Mouse (Mus musculus) neural tube, embryonic 11.5 days (tissue): ENCODE measurements around the gene Mecom. TPM values are rescaled to one million over a fixed set of nuclear protein-coding genes. Genes with fewer than 3 reads are reported as not detected.
"Not testable (repeated sequence)": the region's sequence is repeated elsewhere in the genome, so short reads cannot be mapped to it uniquely, and the experiment has no call there.

Experiments used
- ATAC-seq: fragments of 200-750 bp; cut with Nextera tagmentation; 2 replicates; pipeline ENCODE4 v1.8.0; 2017; ENCODE audit warnings: moderate number of reproducible peaks, mild to moderate bottlenecking, moderate TSS enrichment, moderate library complexity; ENCODE audit not compliant: insufficient read depth, low FRiP score, low TSS enrichment
- DNase-seq: peaks from one replicate; pipeline ENCODE4 v3.0.0-alpha.2; 2015; ENCODE audit warnings: low spot score
- H3K27ac ChIP-seq: fragments of 300-500 bp; sonication (generic); 2 replicates; pipeline ENCODE4 v1.5.1; 2014; ENCODE audit warnings: low read depth, mild to moderate bottlenecking, low read length
- H3K27me3 ChIP-seq: fragments of 300-500 bp; sonication (generic); 2 replicates; pipeline ENCODE4 v1.6.1; 2014; ENCODE audit warnings: mild to moderate bottlenecking, low read length, mixed read lengths; ENCODE audit not compliant: control insufficient read depth, insufficient read depth
- H3K36me3 ChIP-seq: fragments of 300-500 bp; sonication (generic); 2 replicates; pipeline ENCODE4 v1.6.1; 2014; ENCODE audit warnings: mild to moderate bottlenecking, low read length, moderate library complexity, mixed read lengths; ENCODE audit not compliant: control insufficient read depth, insufficient read depth
- H3K4me1 ChIP-seq: fragments of 300-500 bp; sonication (generic); 2 replicates; pipeline ENCODE4 v1.6.1; 2014; ENCODE audit warnings: low read length, mixed read lengths; ENCODE audit not compliant: control insufficient read depth, insufficient read depth
- H3K4me2 ChIP-seq: fragments of 300-500 bp; sonication (generic); 2 replicates; pipeline ENCODE4 v1.6.1; 2014; ENCODE audit warnings: low read depth, mild to moderate bottlenecking, moderate library complexity
- H3K4me3 ChIP-seq: fragments of 300-500 bp; sonication (generic); 2 replicates; pipeline ENCODE4 v1.5.1; 2014; ENCODE audit warnings: low read depth, low read length
- H3K9ac ChIP-seq: fragments of 300-500 bp; sonication (generic); 2 replicates; pipeline ENCODE4 v1.6.1; 2014; ENCODE audit warnings: mild to moderate bottlenecking, low read length
- H3K9me3 ChIP-seq: fragments of 300-500 bp; sonication (generic); 2 replicates; pipeline ENCODE4 v1.6.1; 2016; ENCODE audit warnings: low read length; ENCODE audit not compliant: control insufficient read depth
- WGBS: fragments of 180-500 bp; shearing (Covaris S2); extraction: QIAGEN DNeasy Blood & Tissue Kit; methylation state at CpG from one replicate; pipeline ENCODE4 v1.1.7; 2014; 5-methylcytosine and 5-hydroxymethylcytosine counted together
- polyA plus RNA-seq: library from polyadenylated mRNA; unstranded; fragments of >200 nt; fragmentation: Nextera tagmentation; extraction: Ambion mirVana; gene quantifications from 2 replicates; pipeline ENCODE4 v1.2.1, GENCODE M21; 2014

The Mecom gene
- polyA plus RNA-seq, 1 experiment from 2014 or later, result 31.8 TPM

DNA sequence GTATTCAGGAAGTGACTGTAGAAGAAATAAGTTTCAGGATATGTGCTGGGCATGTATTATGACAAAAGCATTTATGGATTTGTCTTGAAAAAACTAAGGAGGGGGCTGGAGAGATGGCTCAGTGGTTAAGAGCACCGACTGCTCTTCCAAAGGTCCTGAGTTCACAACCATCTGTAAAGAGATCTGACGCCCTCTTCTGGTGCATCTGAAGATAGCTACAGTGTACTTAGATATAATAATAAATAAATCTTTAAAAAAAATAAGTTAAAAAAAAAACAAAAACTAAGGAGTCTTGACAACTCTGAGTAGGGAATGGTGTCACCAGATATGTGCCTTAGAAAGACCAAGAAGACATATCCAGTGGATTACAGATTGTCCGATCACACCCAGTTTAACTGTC lies 27.1 kb downstream of the Mecom start:
- H3K4me1 ChIP-seq, H3K27me3 ChIP-seq, H3K4me3 ChIP-seq, DNase-seq, H3K9ac ChIP-seq, H3K9me3 ChIP-seq, H3K36me3 ChIP-seq, H3K27ac ChIP-seq, H3K4me2 ChIP-seq, ATAC-seq: not testable (repeated sequence)
- WGBS, result 56% methylated on average over 3 of the region's 3 CpGs

DNA sequence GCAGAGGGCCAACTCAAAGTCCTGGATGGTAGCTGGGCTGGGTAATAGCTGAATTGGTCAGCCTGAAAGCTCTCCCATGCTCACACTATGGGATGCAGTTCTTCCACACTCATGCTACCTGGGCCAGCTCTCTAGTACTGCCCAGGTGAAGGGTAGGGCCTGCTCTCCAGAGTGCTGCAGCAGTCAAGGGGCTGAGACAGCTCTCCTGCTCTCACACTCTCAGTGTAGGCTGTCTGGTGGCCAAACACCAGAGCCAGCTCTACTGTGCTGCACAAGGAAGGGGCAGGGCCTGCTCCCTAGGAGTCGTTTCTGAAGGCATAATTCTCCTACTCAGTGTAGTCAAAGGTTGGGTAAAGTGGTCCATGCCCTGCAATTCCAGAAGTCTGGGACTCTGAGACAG lies 28.4 kb downstream of the Mecom start:
- peaks cover 17% of the 10 kb centered on the region for H3K27me3 ChIP-seq
- no peak overlapping the region for H3K4me2 ChIP-seq
- 53% methylated on average over 1 of the region's 1 CpGs for WGBS
- H3K9me3 ChIP-seq, result no peaks in the 10 kb centered on the region
- no peak overlapping the region for H3K9ac ChIP-seq
- no peaks in the 10 kb centered on the region for H3K4me1 ChIP-seq
- ATAC-seq (no peak), DNase-seq (no peak)
- H3K27ac ChIP-seq, result no peak overlapping the region
- no peak overlapping the region for H3K4me3 ChIP-seq
- H3K36me3 ChIP-seq, result no peaks in the 10 kb centered on the region

DNA sequence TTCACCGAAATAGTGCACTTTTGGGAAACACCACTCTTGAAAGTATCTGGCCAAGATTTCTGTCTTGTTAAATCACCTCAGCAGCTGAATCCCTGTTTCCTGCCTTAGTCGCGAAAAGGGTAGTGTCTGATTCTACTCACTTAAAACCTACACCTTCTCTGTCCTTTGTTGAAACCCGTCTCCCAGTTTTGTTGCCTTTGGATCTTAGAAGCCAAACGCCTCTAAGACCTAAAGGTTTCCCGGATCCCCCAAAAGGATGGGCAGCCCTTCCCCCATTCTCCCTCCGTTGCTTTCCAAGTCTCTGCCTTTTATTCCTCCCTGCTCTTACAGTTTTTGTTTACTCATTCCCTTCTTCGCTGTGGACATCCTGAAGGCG lies 32.0 kb downstream of the Mecom start:
- H3K4me1 ChIP-seq, result peaks cover 8% of the 10 kb centered on the region; the same call in 1 of the 2 replicates
- 7% methylated on average over 9 of the region's 9 CpGs for WGBS
- no peak for DNase-seq
- H3K27me3 ChIP-seq, result peaks cover 44% of the 10 kb centered on the region
- no peaks in the 10 kb centered on the region for H3K9me3 ChIP-seq
- H3K27ac ChIP-seq, result no peak overlapping the region
- no peak overlapping the region for H3K4me2 ChIP-seq
- H3K9ac ChIP-seq, result no peak overlapping the region
- no peak overlapping the region; the same call in 1 of the 2 replicates for H3K4me3 ChIP-seq
- no peak for ATAC-seq
- H3K36me3 ChIP-seq, result no peaks in the 10 kb centered on the region

DNA sequence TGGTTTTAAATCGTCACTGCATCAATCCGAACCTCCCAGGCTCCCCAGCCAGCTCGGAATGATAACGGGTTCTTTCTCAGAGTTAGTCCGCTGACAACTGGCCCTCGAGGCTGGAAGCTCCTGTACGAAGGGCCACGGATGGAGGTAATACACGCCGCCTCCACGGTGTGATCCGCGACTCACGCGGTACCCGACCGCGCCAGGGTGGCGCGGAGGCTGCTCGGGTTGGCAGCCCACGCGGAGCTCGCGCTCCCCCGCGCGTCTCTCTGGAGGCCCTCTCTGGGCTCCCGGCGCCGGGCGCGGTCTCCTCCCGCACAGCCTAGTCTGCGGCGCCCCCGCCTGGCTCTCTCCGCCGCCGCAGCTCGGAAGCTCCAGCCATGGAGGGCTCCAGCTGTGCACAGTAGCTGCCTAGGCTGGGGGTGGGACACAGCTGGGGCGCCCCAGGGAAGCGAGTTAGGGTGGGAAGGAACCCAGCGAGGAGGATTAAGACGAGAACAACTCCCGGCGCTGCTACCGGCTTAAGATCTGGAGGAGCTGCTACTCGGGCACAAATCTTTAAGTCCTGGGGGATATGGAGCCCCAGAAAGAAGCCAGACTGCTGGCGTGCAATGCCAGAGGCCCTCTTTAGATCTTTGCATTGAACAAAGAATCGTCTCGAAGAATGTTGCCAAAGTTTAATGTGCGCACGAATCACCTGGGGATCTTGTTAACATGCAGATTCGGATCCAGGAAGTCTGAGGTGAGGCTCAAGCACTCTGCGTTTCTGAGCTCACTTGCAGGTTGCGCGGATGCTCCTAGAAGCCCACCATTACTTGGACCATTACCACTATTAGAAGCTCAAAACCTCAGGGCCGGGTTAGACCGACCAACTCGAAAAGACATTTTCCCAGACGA lies 32.7 kb downstream of the Mecom start:
- under 1% methylated on average over 62 of the region's 62 CpGs for WGBS
- DNase-seq (peak; percentile 89), ATAC-seq (peak; percentile 93)
- peak overlapping the region; percentile 45 for H3K9ac ChIP-seq
- no peaks in the 10 kb centered on the region for H3K9me3 ChIP-seq
- peak overlapping the region; percentile 91 for H3K4me2 ChIP-seq
- no peaks in the 10 kb centered on the region for H3K36me3 ChIP-seq
- H3K27ac ChIP-seq, result no peak overlapping the region
- H3K4me1 ChIP-seq, result peaks cover 11% of the 10 kb centered on the region; the same call in 1 of the 2 replicates
- H3K4me3 ChIP-seq, result peak overlapping the region; percentile 39
- peaks cover 51% of the 10 kb centered on the region for H3K27me3 ChIP-seq

DNA sequence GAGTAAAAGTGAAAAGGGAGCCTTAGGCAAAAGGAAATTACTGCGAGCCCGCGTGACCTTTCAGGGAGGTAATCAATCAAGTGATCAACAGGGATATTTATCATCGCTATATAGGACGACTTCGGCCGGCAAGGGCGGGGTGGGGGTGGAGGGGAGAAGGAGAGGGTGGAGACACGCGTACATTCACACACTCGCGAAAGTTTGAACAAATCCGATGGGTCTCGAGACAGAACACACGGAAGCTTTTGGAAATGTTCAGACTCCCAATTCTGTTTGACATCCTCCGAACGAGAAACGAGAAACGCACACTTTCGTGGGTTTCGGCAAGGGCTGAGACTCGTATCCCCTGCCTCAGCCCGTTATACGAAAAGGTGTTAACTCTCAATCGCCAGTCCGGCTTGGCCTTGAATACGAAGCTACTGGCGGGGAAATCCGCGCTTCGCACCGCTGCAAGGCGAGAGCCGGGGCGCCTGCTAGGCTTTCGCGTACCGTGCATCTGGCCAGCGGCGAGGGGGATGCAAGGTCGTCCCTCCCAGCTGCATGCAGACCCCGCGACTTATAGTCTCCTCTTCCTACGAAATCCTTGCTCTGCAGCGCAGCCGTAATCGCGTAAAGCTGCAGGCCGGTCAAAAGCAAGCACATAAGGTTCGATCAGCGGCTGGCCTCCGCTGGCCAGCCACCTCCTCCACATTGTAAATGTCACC lies 33.6 kb downstream of the Mecom start:
- Histone ChIP-seq H3K9me3 (no peaks in the 10 kb centered on the region), H3K4me2 (peak overlapping the region; percentile 91), H3K27ac (no peak overlapping the region), H3K4me1 (peaks cover 11% of the 10 kb centered on the region; the same call in 1 of the 2 replicates), H3K36me3 (no peaks in the 10 kb centered on the region), H3K27me3 (peaks cover 53% of the 10 kb centered on the region), H3K4me3 (peak overlapping the region; percentile 39), H3K9ac (peak overlapping the region; percentile 45)
- WGBS, result under 1% methylated on average over 52 of the region's 52 CpGs
- ATAC-seq (peak; percentile 25; the same call in 1 of the 2 replicates), DNase-seq (peak; percentile 78)

DNA sequence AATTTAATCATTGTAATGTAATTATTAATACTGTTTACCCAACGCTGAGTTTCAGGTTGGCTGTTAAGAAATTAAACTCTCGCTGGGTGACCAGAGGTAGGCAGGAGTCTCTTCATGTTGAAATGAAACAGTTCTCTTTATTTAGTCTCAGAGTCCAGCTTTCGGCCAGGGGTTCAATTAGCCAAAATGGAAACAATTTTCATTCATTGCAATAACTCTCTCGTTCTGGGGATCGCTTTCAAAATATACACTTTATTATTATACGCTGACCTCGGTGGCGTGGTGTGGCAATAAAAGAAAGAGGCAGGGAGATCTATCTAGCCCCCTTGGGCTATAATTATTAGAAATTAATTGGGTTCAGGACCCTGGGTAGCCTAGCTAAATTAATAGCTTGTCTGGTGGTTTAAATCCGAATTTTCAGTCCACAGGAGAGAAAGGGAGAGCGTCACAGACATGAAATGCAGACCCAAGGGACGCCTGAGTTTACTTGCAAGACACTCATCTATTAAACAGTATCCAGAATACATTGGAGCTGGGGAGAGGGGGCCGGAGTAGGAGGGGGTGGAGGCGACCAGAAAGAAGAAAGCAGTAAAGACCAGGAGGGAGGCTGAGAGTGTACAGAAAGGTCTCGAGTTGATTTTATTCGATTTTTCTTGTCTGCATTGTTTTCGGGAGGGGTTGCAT lies 34.4 kb downstream of the Mecom start:
- peaks cover 11% of the 10 kb centered on the region; the same call in 1 of the 2 replicates for H3K4me1 ChIP-seq
- no peak overlapping the region for H3K27ac ChIP-seq
- H3K27me3 ChIP-seq, result peaks cover 53% of the 10 kb centered on the region
- H3K9me3 ChIP-seq, result no peaks in the 10 kb centered on the region
- DNase-seq, result peak; percentile 42
- peak overlapping the region; percentile 39 for H3K4me3 ChIP-seq
- WGBS, result 2% methylated on average over 16 of the region's 16 CpGs
- ATAC-seq, result no peak
- H3K36me3 ChIP-seq, result no peaks in the 10 kb centered on the region
- peak overlapping the region; percentile 91 for H3K4me2 ChIP-seq
- H3K9ac ChIP-seq, result no peak overlapping the region

DNA sequence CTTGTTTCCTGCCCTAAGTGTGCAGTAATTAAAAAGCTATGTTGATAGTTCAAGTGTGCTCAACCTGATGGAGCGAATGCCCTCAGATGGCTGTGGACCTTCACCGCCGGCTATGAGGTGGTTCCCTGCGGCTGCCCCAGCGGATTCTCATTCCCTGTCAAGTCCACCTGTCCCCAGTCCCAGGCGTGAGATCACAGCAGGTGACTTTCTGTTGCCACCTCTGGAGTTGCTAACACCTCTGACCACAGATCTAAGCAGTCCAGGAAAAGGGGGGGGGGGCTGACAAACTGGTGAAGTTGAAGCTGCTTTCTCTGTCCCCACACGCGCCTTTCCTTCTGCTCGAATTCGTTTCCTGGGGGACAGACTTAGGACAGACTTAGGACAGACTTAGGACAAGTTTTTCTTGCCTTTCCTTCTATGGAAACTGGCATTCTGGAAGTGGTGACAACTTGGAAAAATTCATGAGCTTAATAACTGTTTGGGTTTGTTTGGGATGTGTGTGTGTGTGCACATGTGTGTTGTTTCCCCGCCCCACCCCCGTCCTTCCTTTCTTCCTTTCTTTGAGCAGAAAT lies 35.3 kb downstream of the Mecom start:
- peaks cover 53% of the 10 kb centered on the region for H3K27me3 ChIP-seq
- H3K4me1 ChIP-seq, result peaks cover 11% of the 10 kb centered on the region; the same call in 1 of the 2 replicates
- H3K27ac ChIP-seq, result no peak overlapping the region
- WGBS, result 3% methylated on average over 12 of the region's 12 CpGs
- no peak overlapping the region for H3K9ac ChIP-seq
- H3K4me2 ChIP-seq, result no peak overlapping the region
- DNase-seq, result peak; percentile 46
- no peaks in the 10 kb centered on the region for H3K36me3 ChIP-seq
- H3K9me3 ChIP-seq, result no peaks in the 10 kb centered on the region
- no peak overlapping the region for H3K4me3 ChIP-seq
- ATAC-seq, result no peak

DNA sequence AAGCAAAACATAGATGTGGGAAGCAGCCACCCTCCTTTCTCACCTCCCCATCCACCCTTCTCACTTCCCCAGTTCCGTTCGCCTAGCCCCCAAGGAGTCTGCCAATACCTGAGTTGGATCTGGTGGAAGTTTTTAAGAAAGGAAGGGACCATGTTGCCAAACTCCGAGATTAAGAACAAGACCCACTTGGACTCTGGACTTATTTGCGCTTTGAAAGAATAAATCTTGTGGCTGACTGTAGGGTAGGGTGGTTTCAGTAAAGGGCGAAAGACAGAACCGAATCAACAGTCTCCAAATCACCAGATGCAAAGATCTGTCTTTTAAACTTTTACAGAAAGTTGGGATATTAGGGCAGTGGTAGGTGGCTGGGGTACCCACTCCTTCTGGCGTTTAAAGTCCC lies 36.0 kb downstream of the Mecom start:
- Histone ChIP-seq H3K4me2 (no peak overlapping the region), H3K9ac (no peak overlapping the region), H3K27ac (no peak overlapping the region), H3K9me3 (no peaks in the 10 kb centered on the region), H3K36me3 (no peaks in the 10 kb centered on the region), H3K27me3 (peaks cover 53% of the 10 kb centered on the region), H3K4me1 (peaks cover 11% of the 10 kb centered on the region), H3K4me3 (no peak overlapping the region)
- DNase-seq, result peak; percentile 23
- no peak for ATAC-seq
- WGBS, result 4% methylated on average over 7 of the region's 7 CpGs
